Mouse (Mus musculus) stomach, postnatal 0 days (tissue): ENCODE measurements around the gene Anxa6. TPM values are rescaled to one million over a fixed set of nuclear protein-coding genes. Genes with fewer than 3 reads are reported as not detected.

ENCODE experiments used
- ATAC-seq: fragments of 200-750 bp; cut with Nextera tagmentation; 2 replicates; pipeline ENCODE4 v1.8.0; 2017; ENCODE audit not compliant: low FRiP score, low TSS enrichment
- DNase-seq: peaks from one replicate; pipeline ENCODE4 v3.0.0-alpha.2; 2016; ENCODE audit warnings: low spot score
- H3K27ac ChIP-seq: fragments of 300-500 bp; sonication (generic); replicated peaks from 2 replicates; pipeline ENCODE4 v1.5.1; 2014; ENCODE audit warnings: mild to moderate bottlenecking, control low read depth
- H3K27me3 ChIP-seq: fragments of 300-500 bp; sonication (generic); 2 replicates; pipeline ENCODE4 v1.6.1; 2014; ENCODE audit warnings: low read length; ENCODE audit not compliant: control insufficient read depth, insufficient read depth
- H3K36me3 ChIP-seq: fragments of 300-500 bp; sonication (generic); 2 replicates; pipeline ENCODE4 v1.6.1; 2014; ENCODE audit warnings: low read length, mixed read lengths; ENCODE audit not compliant: control insufficient read depth, insufficient read depth
- H3K4me1 ChIP-seq: fragments of 300-500 bp; sonication (generic); replicated peaks from 2 replicates; pipeline ENCODE4 v1.6.1; 2014; ENCODE audit warnings: antibody characterized with exemption; ENCODE audit not compliant: control insufficient read depth, insufficient read depth
- H3K4me2 ChIP-seq: fragments of 300-500 bp; sonication (generic); replicated peaks from 2 replicates; pipeline ENCODE4 v1.6.1; 2014; ENCODE audit warnings: low read depth, mild to moderate bottlenecking, control low read depth, moderate library complexity
- H3K4me3 ChIP-seq: fragments of 300-500 bp; sonication (generic); 2 replicates; pipeline ENCODE4 v1.5.1; 2014; ENCODE audit warnings: low read depth, low read length, control low read depth
- H3K9ac ChIP-seq: fragments of 300-500 bp; sonication (generic); 2 replicates; pipeline ENCODE4 v1.6.1; 2014; ENCODE audit warnings: mild to moderate bottlenecking, low read length, control low read depth, mixed read lengths
- H3K9me3 ChIP-seq: fragments of 300-500 bp; sonication (generic); 2 replicates; pipeline ENCODE4 v1.6.1; 2016; ENCODE audit warnings: low read length; ENCODE audit not compliant: control insufficient read depth
- CTCF ChIP-seq: IDR thresholded peaks from 2 replicates; pipeline ENCODE4 v1.5.1; 2016; ENCODE audit warnings: antibody characterized with exemption, low read depth, mild to moderate bottlenecking, moderate library complexity
- EP300 ChIP-seq: optimal IDR thresholded peaks from 2 replicates; pipeline ENCODE3; 2016; ENCODE audit warnings: antibody characterized with exemption
- WGBS: fragments of 180-500 bp; shearing (Covaris S2); extraction: QIAGEN DNeasy Blood & Tissue Kit; methylation state at CpG from one replicate; pipeline ENCODE4 v1.1.7; 2014; 5-methylcytosine and 5-hydroxymethylcytosine counted together
- polyA plus RNA-seq: library from polyadenylated mRNA; unstranded; fragments of >200 nt; fragmentation: Nextera tagmentation; extraction: Ambion mirVana; gene quantifications from 2 replicates; pipeline ENCODE4 v1.2.1, GENCODE M21; 2015

The Anxa6 gene
- polyA plus RNA-seq, 1 experiment from 2014 or later: 141 TPM

DNA sequence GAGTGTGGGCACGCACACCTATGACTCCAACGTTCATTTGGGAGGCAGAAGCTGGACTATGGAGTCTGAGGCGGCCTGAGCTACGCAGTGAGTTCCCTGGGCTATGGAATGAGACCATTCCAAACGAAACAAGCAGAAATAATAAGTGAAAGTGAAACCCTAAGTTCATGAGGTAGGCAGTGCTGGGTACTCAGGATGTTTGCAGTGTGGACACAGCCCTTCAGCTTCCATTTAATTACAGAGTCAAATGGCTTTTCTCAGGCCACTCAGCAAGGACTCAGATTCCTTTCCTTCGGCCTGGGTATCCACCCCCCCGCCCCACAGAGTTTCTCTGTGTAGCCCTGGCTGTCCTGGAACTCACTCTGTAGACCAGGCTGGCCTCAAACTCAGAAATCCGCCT is 103.5 kb downstream of the Anxa6 start:
- Histone ChIP-seq H3K4me3 (no peak overlapping the region), H3K9ac (no peak overlapping the region), H3K4me2 (no peak overlapping the region), H3K27ac (no peak overlapping the region), H3K27me3 (no peaks in the 10 kb centered on the region), H3K4me1 (no peaks in the 10 kb centered on the region), H3K36me3 (peaks cover 28% of the 10 kb centered on the region), H3K9me3 (no peaks in the 10 kb centered on the region)
- DNase-seq (no peak), ATAC-seq (no peak)
- 88% methylated on average over 8 of the region's 8 CpGs for WGBS
- TF ChIP-seq EP300 (no peak), CTCF (no peak)

DNA sequence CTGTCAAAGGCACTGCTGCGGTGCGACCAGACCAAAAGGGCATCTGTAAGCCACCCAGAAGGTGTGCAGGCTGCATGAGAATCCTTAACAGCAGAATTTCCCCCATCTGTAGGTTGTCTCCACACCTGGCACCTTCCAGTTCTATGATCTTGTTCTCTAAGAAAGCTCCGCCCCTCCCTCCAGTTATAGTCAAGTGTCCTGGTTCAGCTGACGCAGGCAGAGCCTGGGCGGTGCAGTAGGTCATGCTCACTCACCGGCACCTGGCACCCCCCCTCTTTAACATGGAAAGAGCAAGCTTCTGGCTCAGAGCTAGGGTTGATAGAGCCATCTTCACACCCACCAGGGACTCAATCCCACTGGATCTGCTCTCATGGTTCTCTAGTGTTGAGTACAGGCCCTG is 104.0 kb downstream of the Anxa6 start:
- TF ChIP-seq CTCF (no peak), EP300 (no peak)
- no peak overlapping the region for H3K4me2 ChIP-seq
- H3K9ac ChIP-seq: no peak overlapping the region
- ATAC-seq (no peak), DNase-seq (no peak)
- H3K4me1 ChIP-seq: no peaks in the 10 kb centered on the region
- no peak overlapping the region for H3K27ac ChIP-seq
- H3K27me3 ChIP-seq: no peaks in the 10 kb centered on the region
- WGBS: 88% methylated on average over 6 of the region's 6 CpGs
- H3K9me3 ChIP-seq: no peaks in the 10 kb centered on the region
- peaks cover 28% of the 10 kb centered on the region for H3K36me3 ChIP-seq
- no peak overlapping the region for H3K4me3 ChIP-seq

Other genes with a start within 250 kb of the Anxa6 start
- gene Cdc42se2, start 245.8 kb downstream of the Anxa6 start, polyA plus RNA-seq: 30.6 and 32.3 TPM in 2 replicates
- 4.5 and 4.8 TPM in 2 replicates for gene Lyrm7, start 172.5 kb downstream of the Anxa6 start, polyA plus RNA-seq
- 745 and 824 TPM in 2 replicates for gene Hint1, start 167.1 kb downstream of the Anxa6 start, polyA plus RNA-seq
- gene Gpx3, start 131.0 kb downstream of the Anxa6 start, polyA plus RNA-seq: 185 and 206 TPM in 2 replicates
- gene Tnip1, start 70.5 kb downstream of the Anxa6 start, polyA plus RNA-seq: 14.7 and 15.5 TPM in 2 replicates
- 5.1 and 5.4 TPM in 2 replicates for gene Ccdc69, start 44.7 kb upstream of the Anxa6 start, polyA plus RNA-seq
- 84.3 and 89.3 TPM in 2 replicates for gene Gm2a, start 64.7 kb upstream of the Anxa6 start, polyA plus RNA-seq
- gene Slc36a3, start 118.3 kb upstream of the Anxa6 start, polyA plus RNA-seq: 0.06 and 0.11 TPM in 2 replicates
- 0.10 and 0.22 TPM in 2 replicates for gene Slc36a2, start 151.6 kb upstream of the Anxa6 start, polyA plus RNA-seq
- 0.93 and 0.97 TPM in 2 replicates for gene Slc36a1, start 170.9 kb upstream of the Anxa6 start, polyA plus RNA-seq